Mouse (Mus musculus): ENCODE data around the gene Itsn1. TPM values are rescaled to one million over a fixed set of nuclear protein-coding genes. Genes with fewer than 3 reads are reported as not detected.

The Itsn1 gene
- polyA plus RNA-seq, 2 experiments = 24.8 to 46.6 TPM

- no peak for ATAC-seq (ENCODE audit: low FRiP score, low read depth)
- no peaks in the 10 kb centered on the region for H3K36me3 ChIP-seq (ENCODE audit: control insufficient read depth, insufficient read depth, low read length)
- H3K9me3 ChIP-seq (ENCODE audit: control insufficient read depth, low read length) = no peaks in the 10 kb centered on the region
- DNase-seq (ENCODE audit: low spot score) = no peak
- H3K4me2 ChIP-seq (replicated peaks; ENCODE audit: low read depth, low read length, severe bottlenecking) = no peak overlapping the region
- 83% methylated on average over 10 of the region's 10 CpGs for WGBS
- no peaks in the 10 kb centered on the region for H3K27me3 ChIP-seq (ENCODE audit: control insufficient read depth, insufficient read depth, low read length)
- no peak overlapping the region for H3K27ac ChIP-seq (replicated peaks; ENCODE audit: low read depth, low read length)
- peaks cover 13% of the 10 kb centered on the region for H3K4me1 ChIP-seq (ENCODE audit: control insufficient read depth, insufficient read depth, low read length)
- H3K9ac ChIP-seq (ENCODE audit: low read depth, low read length, severe bottlenecking) = no peak overlapping the region
- TF ChIP-seq POLR2A (IDR thresholded peaks at IDR 0.05; ENCODE audit: borderline replicate concordance, extremely low read depth, insufficient read depth, insufficient read length) = no peak
- H3K4me3 ChIP-seq (replicated peaks; ENCODE audit: low read length) = no peak overlapping the region
These were observed 176.9 kb downstream of the Itsn1 start for GRCm38 (mm10) chr16:91905987-91906386.

DNA sequence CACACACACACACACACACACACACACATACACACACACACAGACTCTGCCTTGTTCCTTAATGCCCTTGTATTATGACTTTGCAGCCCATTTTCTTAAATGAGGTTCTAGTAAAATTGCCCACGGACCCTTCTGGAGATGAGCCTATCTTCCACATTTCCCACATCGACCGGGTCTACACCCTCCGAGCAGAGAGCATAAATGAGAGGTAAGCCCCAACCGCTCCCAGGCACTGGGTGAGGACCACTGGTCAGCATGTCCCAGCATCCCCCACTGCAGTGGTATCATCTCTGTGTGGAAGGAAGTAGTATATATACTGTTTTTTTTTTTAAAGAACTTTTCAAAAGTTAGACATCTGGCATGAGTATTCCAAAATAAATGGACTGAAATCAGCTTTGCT lies 177.6 kb downstream of the Itsn1 start:
- no peak overlapping the region for H3K4me3 ChIP-seq (replicated peaks; ENCODE audit: low read length)
- H3K9me3 ChIP-seq (ENCODE audit: control insufficient read depth, low read length) = no peaks in the 10 kb centered on the region
- H3K36me3 ChIP-seq (ENCODE audit: control insufficient read depth, insufficient read depth, low read length) = no peaks in the 10 kb centered on the region
- no peak overlapping the region for H3K27ac ChIP-seq (replicated peaks; ENCODE audit: low read depth, low read length)
- no peak overlapping the region for H3K4me2 ChIP-seq (replicated peaks; ENCODE audit: low read depth, low read length, severe bottlenecking)
- 91% methylated on average over 5 of the region's 5 CpGs for WGBS
- peaks cover 13% of the 10 kb centered on the region for H3K4me1 ChIP-seq (ENCODE audit: control insufficient read depth, insufficient read depth, low read length)
- H3K27me3 ChIP-seq (ENCODE audit: control insufficient read depth, insufficient read depth, low read length) = no peaks in the 10 kb centered on the region
- ATAC-seq (ENCODE audit: low FRiP score, low read depth) (no peak), DNase-seq (ENCODE audit: low spot score) (no peak)
- TF ChIP-seq POLR2A (IDR thresholded peaks at IDR 0.05; ENCODE audit: borderline replicate concordance, extremely low read depth, insufficient read depth, insufficient read length) = no peak
- H3K9ac ChIP-seq (ENCODE audit: low read depth, low read length, severe bottlenecking) = no peak overlapping the region

DNA sequence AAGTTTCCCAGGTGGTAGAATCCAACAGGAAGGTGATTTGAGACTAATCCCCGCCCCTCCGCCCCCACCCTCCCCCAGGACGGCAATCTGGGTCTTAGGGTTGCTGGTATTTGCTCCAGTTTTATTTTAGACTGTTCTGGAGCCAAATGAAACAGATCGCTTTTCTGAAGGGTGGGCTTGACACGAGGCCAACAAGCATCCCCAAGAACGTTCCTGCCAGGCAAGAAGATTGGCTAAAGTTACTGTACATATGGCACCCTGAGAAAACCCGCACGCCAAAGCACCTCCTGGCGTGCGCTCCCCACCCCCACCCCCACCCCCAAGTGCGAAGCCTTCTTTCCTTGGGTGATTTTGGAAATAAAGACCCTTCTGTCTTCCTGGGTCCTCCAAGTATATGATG lies 178.1 kb downstream of the Itsn1 start:
- Histone ChIP-seq H3K9ac (ENCODE audit: low read depth, low read length, severe bottlenecking) (no peak overlapping the region), H3K9me3 (ENCODE audit: control insufficient read depth, low read length) (no peaks in the 10 kb centered on the region), H3K4me1 (ENCODE audit: control insufficient read depth, insufficient read depth, low read length) (peaks cover 13% of the 10 kb centered on the region), H3K4me3 (replicated peaks; ENCODE audit: low read length) (no peak overlapping the region), H3K27ac (replicated peaks; ENCODE audit: low read depth, low read length) (no peak overlapping the region), H3K27me3 (ENCODE audit: control insufficient read depth, insufficient read depth, low read length) (no peaks in the 10 kb centered on the region), H3K36me3 (ENCODE audit: control insufficient read depth, insufficient read depth, low read length) (no peaks in the 10 kb centered on the region), H3K4me2 (replicated peaks; ENCODE audit: low read depth, low read length, severe bottlenecking) (no peak overlapping the region)
- DNase-seq (ENCODE audit: low spot score) = no peak
- no peak for ATAC-seq (ENCODE audit: low FRiP score, low read depth)
- TF ChIP-seq POLR2A (IDR thresholded peaks at IDR 0.05; ENCODE audit: borderline replicate concordance, extremely low read depth, insufficient read depth, insufficient read length) = no peak
- 50% methylated on average over 11 of the region's 11 CpGs for WGBS

DNA sequence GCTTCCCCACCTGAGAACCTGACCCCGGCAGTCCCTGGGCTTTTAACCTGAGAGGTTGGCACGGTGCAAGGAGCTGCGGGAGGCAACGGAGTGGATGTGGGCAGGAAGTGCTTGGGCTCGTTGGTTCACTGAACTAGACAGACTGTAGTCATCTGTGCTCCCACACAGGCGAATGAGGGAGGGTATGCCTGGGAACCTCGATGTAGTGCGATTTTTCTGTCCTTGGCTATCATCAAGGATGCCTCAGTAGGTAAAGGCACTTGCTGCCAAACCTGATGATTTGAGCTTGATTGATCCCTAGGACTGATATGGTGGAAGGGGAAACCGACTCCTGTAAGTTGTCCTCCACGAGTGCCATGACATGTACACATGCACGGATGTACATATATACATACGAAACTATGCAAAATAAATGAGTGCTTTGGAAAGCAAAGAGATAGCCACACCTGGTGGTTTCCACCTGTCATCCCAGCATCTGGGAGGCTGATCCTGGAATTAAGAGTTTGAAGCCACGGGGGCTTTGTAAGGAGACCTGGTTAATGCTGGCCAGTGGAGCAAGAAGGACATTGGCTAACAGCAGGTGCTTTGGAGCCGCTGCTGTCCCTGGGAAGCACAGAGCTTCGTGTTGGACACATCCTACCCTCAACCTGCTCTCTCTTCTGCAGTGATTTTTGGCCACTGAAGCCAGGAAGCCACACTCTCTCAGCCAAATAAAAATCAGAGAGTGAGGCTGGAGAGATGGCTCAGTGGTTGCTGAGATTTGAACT lies 180.7 kb downstream of the Itsn1 start:
- TF ChIP-seq POLR2A (IDR thresholded peaks at IDR 0.05; ENCODE audit: borderline replicate concordance, extremely low read depth, insufficient read depth, insufficient read length) = no peak
- Histone ChIP-seq H3K9me3 (ENCODE audit: control insufficient read depth, low read length) (no peaks in the 10 kb centered on the region), H3K4me2 (replicated peaks; ENCODE audit: low read depth, low read length, severe bottlenecking) (no peak overlapping the region), H3K4me3 (replicated peaks; ENCODE audit: low read length) (no peak overlapping the region), H3K27me3 (ENCODE audit: control insufficient read depth, insufficient read depth, low read length) (no peaks in the 10 kb centered on the region), H3K9ac (ENCODE audit: low read depth, low read length, severe bottlenecking) (no peak overlapping the region), H3K36me3 (ENCODE audit: control insufficient read depth, insufficient read depth, low read length) (no peaks in the 10 kb centered on the region), H3K4me1 (ENCODE audit: control insufficient read depth, insufficient read depth, low read length) (peaks cover 13% of the 10 kb centered on the region), H3K27ac (replicated peaks; ENCODE audit: low read depth, low read length) (no peak overlapping the region)
- ATAC-seq (ENCODE audit: low FRiP score, low read depth) = no peak
- WGBS = 88% methylated on average over 15 of the region's 15 CpGs
- DNase-seq (ENCODE audit: low spot score) = no peak

GRCm38 (mm10) chr16:91917631-91918096 lies 188.6 kb downstream of the Itsn1 start:
- TF ChIP-seq POLR2A (IDR thresholded peaks at IDR 0.05; ENCODE audit: borderline replicate concordance, extremely low read depth, insufficient read depth, insufficient read length) = no peak
- ATAC-seq (ENCODE audit: low FRiP score, low read depth) (peak; percentile 78), DNase-seq (ENCODE audit: low spot score) (peak; percentile 92)
- peak overlapping the region; percentile 27 for H3K4me3 ChIP-seq (replicated peaks; ENCODE audit: low read length)
- WGBS = 21% methylated on average over 17 of the region's 17 CpGs
- no peaks in the 10 kb centered on the region for H3K27me3 ChIP-seq (ENCODE audit: control insufficient read depth, insufficient read depth, low read length)
- H3K9me3 ChIP-seq (ENCODE audit: control insufficient read depth, low read length) = no peaks in the 10 kb centered on the region
- no peaks in the 10 kb centered on the region for H3K36me3 ChIP-seq (ENCODE audit: control insufficient read depth, insufficient read depth, low read length)
- 0 out of 2 replicates have a peak overlapping the region, but pooled peaks have one; percentile 25 for H3K9ac ChIP-seq (ENCODE audit: low read depth, low read length, severe bottlenecking)
- H3K4me2 ChIP-seq (replicated peaks; ENCODE audit: low read depth, low read length, severe bottlenecking) = peak overlapping the region; percentile 47
- no peak overlapping the region for H3K27ac ChIP-seq (replicated peaks; ENCODE audit: low read depth, low read length)
- H3K4me1 ChIP-seq (ENCODE audit: control insufficient read depth, insufficient read depth, low read length) = peaks cover 9% of the 10 kb centered on the region
